Mouse (Mus musculus) hindbrain, embryonic 16.5 days (tissue): ENCODE results near the gene Qtrt1. TPM values are rescaled to one million over a fixed set of nuclear protein-coding genes. Genes with fewer than 3 reads are reported as not detected.

ENCODE experiments used
- ATAC-seq: fragments of 200-750 bp; cut with Nextera tagmentation; 2 replicates; pipeline ENCODE4 v1.8.0; 2017; ENCODE audit warnings: moderate TSS enrichment, moderate library complexity
- H3K27ac ChIP-seq: fragments of 300-500 bp; sonication (generic); 2 replicates; pipeline ENCODE4 v1.5.1; 2014; ENCODE audit warnings: low read depth, mild to moderate bottlenecking, control low read depth, low read length, moderate library complexity
- H3K27me3 ChIP-seq: fragments of 300-500 bp; sonication (generic); replicated peaks from 2 replicates; pipeline ENCODE4 v1.6.1; 2014; ENCODE audit warnings: low read length; ENCODE audit not compliant: control insufficient read depth, insufficient read depth
- H3K36me3 ChIP-seq: fragments of 300-500 bp; sonication (generic); 2 replicates; pipeline ENCODE4 v1.6.1; 2014; ENCODE audit warnings: mild to moderate bottlenecking, low read length, moderate library complexity, mixed read lengths; ENCODE audit not compliant: control insufficient read depth, insufficient read depth
- H3K4me1 ChIP-seq: fragments of 300-500 bp; sonication (generic); 2 replicates; pipeline ENCODE4 v1.6.1; 2014; ENCODE audit warnings: low read depth, low read length; ENCODE audit not compliant: control insufficient read depth, insufficient read depth
- H3K4me2 ChIP-seq: fragments of 300-500 bp; sonication (generic); 2 replicates; pipeline ENCODE4 v1.6.1; 2014; ENCODE audit warnings: mild to moderate bottlenecking, low read length, control low read depth, moderate library complexity
- H3K4me3 ChIP-seq: fragments of 300-500 bp; sonication (generic); 2 replicates; pipeline ENCODE4 v1.5.1; 2014; ENCODE audit warnings: mild to moderate bottlenecking, low read length, control low read depth, moderate library complexity
- H3K9ac ChIP-seq: fragments of 300-500 bp; sonication (generic); 2 replicates; pipeline ENCODE4 v1.6.1; 2014; ENCODE audit warnings: low read depth, mild to moderate bottlenecking, control low read depth, low read length, moderate library complexity
- H3K9me3 ChIP-seq: fragments of 300-500 bp; sonication (generic); 2 replicates; pipeline ENCODE4 v1.6.1; 2014; ENCODE audit warnings: mild to moderate bottlenecking, low read length, moderate library complexity; ENCODE audit not compliant: control insufficient read depth
- WGBS: fragments of 180-500 bp; shearing (Covaris S2); extraction: QIAGEN DNeasy Blood & Tissue Kit; methylation state at CpG from one replicate; pipeline ENCODE4 v1.1.7; 2014; 5-methylcytosine and 5-hydroxymethylcytosine counted together
- polyA plus RNA-seq: library from polyadenylated mRNA; unstranded; fragments of >200 nt; fragmentation: Nextera tagmentation; extraction: Ambion mirVana; gene quantifications from 2 replicates; pipeline ENCODE4 v1.2.1, GENCODE M21; 2015

The Qtrt1 gene
- polyA plus RNA-seq, 1 experiment from 2014 or later = 53.7 TPM

DNA sequence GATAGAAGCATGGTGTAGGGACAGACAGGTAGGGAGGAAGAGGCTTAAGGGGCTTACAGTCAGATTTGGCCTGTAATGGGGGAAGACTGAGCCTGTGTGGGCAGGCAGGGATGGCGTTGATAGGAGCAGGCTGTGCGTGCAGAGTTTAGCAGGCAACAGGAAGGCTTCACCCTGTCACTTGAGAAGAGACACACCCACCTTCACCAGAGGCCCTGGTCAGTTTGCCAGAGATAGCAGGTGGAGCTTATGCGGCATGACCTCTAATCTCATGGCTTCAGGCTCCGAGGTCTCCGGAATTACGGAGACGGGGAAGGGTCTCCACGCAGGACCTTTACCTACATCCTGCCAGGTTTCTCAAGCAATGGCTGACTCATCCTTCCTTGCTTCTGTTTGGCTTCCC is 40.2 kb downstream of the Qtrt1 start:
- no peak for ATAC-seq
- H3K9me3 ChIP-seq = no peaks in the 10 kb centered on the region
- no peak overlapping the region for H3K27ac ChIP-seq
- no peak overlapping the region for H3K9ac ChIP-seq
- H3K4me2 ChIP-seq = no peak overlapping the region
- H3K36me3 ChIP-seq = no peaks in the 10 kb centered on the region
- H3K27me3 ChIP-seq = no peaks in the 10 kb centered on the region
- peaks cover 2% of the 10 kb centered on the region; the same call in 1 of the 2 replicates for H3K4me1 ChIP-seq
- 88% methylated on average over 8 of the region's 8 CpGs for WGBS
- H3K4me3 ChIP-seq = no peak overlapping the region

DNA sequence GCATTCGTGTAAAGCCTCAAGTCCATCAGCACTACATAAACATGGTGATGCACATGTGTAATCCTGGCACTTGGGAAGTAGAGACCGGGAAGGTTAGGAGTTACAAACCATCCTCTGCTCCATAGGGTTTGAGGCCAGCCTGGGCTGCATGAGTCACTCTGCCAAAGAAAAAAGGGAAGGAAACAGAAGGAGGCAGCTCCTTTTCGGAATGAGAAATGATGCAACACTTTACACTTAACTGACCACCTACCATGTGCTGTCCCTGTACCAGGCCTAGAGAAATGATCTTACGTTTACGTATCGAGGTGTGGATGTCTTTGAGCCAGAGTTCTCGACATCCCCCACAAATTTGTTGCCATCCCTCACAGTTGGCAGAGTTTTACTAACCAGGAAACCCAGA is 41.4 kb downstream of the Qtrt1 start:
- Histone ChIP-seq H3K27me3 (no peaks in the 10 kb centered on the region), H3K36me3 (no peaks in the 10 kb centered on the region), H3K4me2 (no peak overlapping the region), H3K9me3 (no peaks in the 10 kb centered on the region), H3K4me3 (no peak overlapping the region), H3K9ac (no peak overlapping the region), H3K27ac (no peak overlapping the region), H3K4me1 (peaks cover 2% of the 10 kb centered on the region; the same call in 1 of the 2 replicates)
- ATAC-seq = no peak
- 92% methylated on average over 7 of the region's 7 CpGs for WGBS

DNA sequence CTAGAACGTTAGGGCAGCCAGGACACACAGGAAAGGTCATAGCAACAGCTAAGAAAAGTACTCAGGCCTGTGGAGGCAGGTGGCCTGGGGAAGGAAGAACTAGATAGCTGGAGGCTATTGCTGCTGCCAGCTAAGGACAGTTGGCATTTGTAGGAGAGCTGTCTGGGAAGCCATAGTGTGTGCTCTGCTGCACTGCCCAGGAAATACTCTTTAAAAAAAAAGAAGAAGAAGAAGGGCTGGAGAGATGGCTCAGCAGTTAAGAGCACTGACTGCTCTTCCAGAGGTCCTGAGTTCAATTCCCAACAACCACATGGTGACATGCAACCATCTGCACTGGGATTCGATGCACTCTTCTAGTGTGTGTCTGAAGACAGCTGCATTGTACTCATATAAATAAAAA is 41.8 kb downstream of the Qtrt1 start:
- no peak overlapping the region for H3K4me2 ChIP-seq
- no peak overlapping the region for H3K9ac ChIP-seq
- H3K36me3 ChIP-seq = no peaks in the 10 kb centered on the region
- peaks cover 2% of the 10 kb centered on the region; the same call in 1 of the 2 replicates for H3K4me1 ChIP-seq
- WGBS = 77% methylated on average over 2 of the region's 2 CpGs
- no peak overlapping the region for H3K27ac ChIP-seq
- no peaks in the 10 kb centered on the region for H3K27me3 ChIP-seq
- no peak overlapping the region for H3K4me3 ChIP-seq
- ATAC-seq = no peak
- H3K9me3 ChIP-seq = no peaks in the 10 kb centered on the region

DNA sequence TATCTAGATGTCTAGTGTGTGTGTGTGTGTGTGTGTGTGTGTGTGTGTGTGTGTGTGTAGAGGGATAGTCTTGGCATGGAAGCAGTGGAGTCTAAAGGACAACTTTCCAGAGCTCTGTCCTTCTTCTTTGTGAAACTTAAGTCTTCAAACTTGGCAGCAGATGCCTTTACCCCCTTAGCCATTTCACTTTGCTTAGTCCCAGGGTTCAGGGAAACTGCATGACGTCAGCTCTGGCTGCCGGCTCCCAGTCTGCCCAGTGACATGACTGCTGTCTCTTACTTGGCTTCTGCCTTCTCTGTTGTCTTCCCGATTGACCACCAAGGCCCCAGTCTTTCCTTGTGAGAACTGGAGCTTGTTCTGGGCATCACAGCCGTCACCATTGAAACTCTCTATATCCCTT is 42.9 kb downstream of the Qtrt1 start:
- Histone ChIP-seq H3K4me3 (no peak overlapping the region), H3K9ac (no peak overlapping the region), H3K4me1 (peaks cover 2% of the 10 kb centered on the region; the same call in 1 of the 2 replicates), H3K36me3 (no peaks in the 10 kb centered on the region), H3K9me3 (no peaks in the 10 kb centered on the region), H3K27me3 (no peaks in the 10 kb centered on the region), H3K4me2 (no peak overlapping the region), H3K27ac (no peak overlapping the region)
- no peak for ATAC-seq
- 79% methylated on average over 4 of the region's 4 CpGs for WGBS

DNA sequence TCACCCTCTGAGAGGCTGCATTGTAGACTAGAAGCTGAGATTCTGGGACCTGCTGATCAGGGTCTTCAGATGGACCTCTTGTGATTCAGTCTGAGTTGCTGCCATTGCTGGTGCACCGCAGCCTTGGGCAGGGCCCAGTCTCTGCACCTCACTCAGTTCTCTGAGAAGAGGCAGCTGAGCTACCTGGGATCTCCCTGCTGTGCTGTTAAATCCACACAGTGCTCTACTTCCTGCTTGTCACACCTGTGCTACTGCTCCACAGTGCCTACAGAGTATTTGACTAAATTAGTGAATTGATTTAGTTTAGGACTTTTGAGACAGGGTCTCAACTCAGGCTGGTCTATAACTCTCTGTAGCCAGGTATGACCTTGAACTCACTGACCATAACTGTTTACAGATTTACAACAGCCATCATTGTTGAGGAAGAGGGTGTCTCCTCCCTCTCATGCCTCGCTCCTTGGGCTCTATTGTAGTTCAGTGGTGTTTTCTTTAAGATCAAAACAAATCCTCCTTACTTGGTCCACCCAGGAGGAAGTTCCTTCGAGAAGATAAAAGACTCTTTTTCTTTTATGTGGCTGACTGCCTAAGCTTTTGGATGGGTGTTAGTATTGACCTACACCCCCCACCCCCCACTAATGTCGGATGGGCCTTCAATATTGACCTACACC is 43.6 kb downstream of the Qtrt1 start:
- no peaks in the 10 kb centered on the region for H3K36me3 ChIP-seq
- no peaks in the 10 kb centered on the region for H3K9me3 ChIP-seq
- no peak overlapping the region for H3K9ac ChIP-seq
- H3K27ac ChIP-seq = no peak overlapping the region
- no peaks in the 10 kb centered on the region for H3K27me3 ChIP-seq
- no peak overlapping the region for H3K4me3 ChIP-seq
- no peak overlapping the region for H3K4me2 ChIP-seq
- 67% methylated on average over 4 of the region's 4 CpGs for WGBS
- no peak for ATAC-seq
- H3K4me1 ChIP-seq = peaks cover 2% of the 10 kb centered on the region; the same call in 1 of the 2 replicates

DNA sequence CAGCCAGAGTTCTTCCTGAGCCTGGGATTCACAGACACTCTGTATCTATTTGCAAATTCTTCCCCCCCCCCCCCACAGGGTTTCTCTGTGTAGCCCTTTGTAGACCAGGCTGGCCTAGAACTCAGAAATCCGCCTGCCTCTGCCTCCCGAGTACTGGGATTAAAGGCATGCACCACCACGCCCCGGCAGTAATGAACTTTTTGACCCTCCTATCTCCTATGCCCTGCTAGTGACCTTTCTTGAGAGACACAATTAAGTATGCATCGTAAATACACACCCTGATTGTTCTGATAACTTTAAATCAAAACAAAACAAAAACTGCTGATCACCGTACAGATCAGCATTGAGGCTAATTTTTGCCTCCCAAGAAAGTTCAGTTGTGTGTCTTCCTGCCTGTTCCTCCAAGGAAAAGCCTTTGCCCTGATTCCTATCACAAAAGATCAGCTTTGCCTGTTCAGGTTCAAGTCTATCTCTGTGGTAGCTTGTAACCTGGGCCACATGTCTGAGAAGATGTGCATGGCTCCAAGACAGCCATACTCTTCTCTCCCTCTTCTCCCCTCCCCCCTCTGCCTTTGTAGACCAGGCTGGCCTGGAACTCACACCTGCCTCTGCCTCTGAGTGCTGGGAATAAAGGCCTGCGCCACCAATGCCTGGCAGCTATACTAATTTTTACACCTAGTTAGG is 44.8 kb downstream of the Qtrt1 start:
- no peaks in the 10 kb centered on the region for H3K27me3 ChIP-seq
- no peaks in the 10 kb centered on the region for H3K9me3 ChIP-seq
- H3K9ac ChIP-seq = no peak overlapping the region
- H3K4me1 ChIP-seq = peaks cover 2% of the 10 kb centered on the region; the same call in 1 of the 2 replicates
- WGBS = 93% methylated on average over 7 of the region's 7 CpGs
- ATAC-seq = no peak
- H3K36me3 ChIP-seq = no peaks in the 10 kb centered on the region
- no peak overlapping the region for H3K4me3 ChIP-seq
- no peak overlapping the region for H3K27ac ChIP-seq
- H3K4me2 ChIP-seq = no peak overlapping the region

DNA sequence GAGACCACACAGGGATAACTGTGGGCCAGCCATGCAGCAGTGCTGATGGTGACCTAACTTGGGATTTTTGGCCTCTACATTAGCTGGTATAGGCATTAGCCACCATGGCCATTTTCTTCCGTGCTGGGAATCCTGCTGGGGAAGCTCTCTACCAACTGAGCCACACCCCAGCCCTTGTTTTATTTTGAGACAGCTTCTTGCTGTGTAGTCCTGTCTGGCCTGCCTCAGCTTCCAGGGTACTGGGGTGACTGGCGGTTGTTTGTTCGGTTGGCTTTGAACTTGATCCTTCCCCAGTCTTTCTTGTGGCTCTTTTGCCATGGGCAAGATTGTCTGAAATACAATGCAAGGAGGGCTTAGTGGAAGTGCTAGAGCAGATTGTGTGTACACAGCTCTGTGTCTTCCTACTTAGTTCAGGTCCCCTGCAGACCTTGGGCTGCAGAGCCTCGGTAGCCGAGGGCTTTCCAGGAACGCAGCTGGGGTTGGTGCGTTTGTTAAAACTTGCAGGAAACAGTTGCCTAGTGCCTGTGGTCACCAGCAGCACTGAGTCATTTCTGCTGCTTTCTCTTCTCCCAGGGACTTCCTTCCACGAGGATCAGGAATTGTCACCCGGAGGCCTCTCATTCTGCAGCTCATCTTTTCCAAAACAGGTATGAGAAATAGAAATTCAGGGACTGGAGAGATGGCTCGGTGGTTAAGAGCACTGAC is 45.4 kb downstream of the Qtrt1 start:
- Histone ChIP-seq H3K36me3 (no peaks in the 10 kb centered on the region), H3K9me3 (no peaks in the 10 kb centered on the region), H3K9ac (no peak overlapping the region), H3K27me3 (no peaks in the 10 kb centered on the region), H3K4me3 (no peak overlapping the region), H3K4me2 (no peak overlapping the region), H3K27ac (no peak overlapping the region), H3K4me1 (0 out of 2 replicates have a peak, but pooled peaks cover under 1% of the 10 kb centered on the region)
- 86% methylated on average over 10 of the region's 10 CpGs for WGBS
- no peak for ATAC-seq

DNA sequence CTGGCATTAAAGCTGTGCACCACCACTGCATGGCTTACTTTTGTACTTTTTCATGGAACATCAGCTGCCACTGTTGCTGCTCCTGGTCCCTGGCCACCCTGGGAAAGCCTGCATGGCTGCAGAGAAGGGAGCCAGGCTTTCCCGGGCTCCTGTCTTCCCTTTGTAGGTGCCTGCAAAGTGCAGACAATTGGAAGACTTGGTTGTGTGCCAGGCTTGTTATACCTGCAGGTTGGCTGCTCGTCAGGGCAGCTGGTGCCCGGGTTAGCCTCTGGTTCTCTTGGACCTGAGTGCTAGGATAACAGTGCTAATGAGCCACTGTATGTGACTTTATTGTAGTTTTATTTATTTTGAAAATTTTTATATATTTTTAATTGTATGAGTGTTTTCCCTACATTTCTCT is 47.2 kb downstream of the Qtrt1 start:
- Histone ChIP-seq H3K4me2 (no peak overlapping the region), H3K36me3 (no peaks in the 10 kb centered on the region), H3K27me3 (no peaks in the 10 kb centered on the region), H3K4me3 (no peak overlapping the region), H3K4me1 (peaks cover 2% of the 10 kb centered on the region; the same call in 1 of the 2 replicates), H3K27ac (no peak overlapping the region), H3K9ac (no peak overlapping the region), H3K9me3 (no peaks in the 10 kb centered on the region)
- 79% methylated on average over 3 of the region's 3 CpGs for WGBS
- no peak for ATAC-seq

DNA sequence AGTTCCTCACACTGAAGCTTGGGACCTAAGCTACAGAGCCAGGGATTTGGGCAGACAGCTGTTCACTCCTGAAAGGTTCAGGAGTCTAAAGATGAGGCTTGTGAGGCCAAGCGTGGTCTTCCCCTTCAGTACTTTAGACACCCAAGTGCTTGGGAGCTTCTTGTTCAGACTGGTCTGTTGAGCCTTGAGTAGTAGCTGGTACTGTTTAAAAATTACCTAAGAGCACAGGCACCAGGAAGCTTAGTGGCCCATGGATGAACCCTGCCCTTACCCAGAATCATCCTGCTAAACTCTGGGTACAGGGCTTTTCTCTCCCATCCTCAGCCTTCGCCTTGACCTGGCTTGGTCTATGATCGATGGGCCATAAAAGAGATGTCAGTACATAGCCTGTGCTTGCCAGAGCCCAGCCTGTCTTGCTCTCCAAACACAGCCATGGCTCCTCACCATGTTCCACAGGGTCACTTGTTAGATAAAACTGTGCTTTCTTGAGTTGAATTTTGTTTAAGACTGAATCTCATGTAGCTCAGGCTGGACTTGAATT is 48.8 kb downstream of the Qtrt1 start:
- no peak for ATAC-seq
- H3K36me3 ChIP-seq = no peaks in the 10 kb centered on the region
- 97% methylated on average over 3 of the region's 3 CpGs for WGBS

More for the DNA sequence above, 48.8 kb downstream of the Qtrt1 start:
- Histone ChIP-seq H3K4me1 (peaks cover 2% of the 10 kb centered on the region; the same call in 1 of the 2 replicates), H3K9me3 (no peaks in the 10 kb centered on the region), H3K4me3 (no peak overlapping the region), H3K4me2 (no peak overlapping the region), H3K27ac (no peak overlapping the region), H3K9ac (no peak overlapping the region), H3K27me3 (no peaks in the 10 kb centered on the region)
